Mouse (Mus musculus) ES-E14 (cell line): Measurements from ENCODE around the gene Smc5.

Source experiments
- CHD2 ChIP-seq: IDR thresholded peaks from 2 replicates; pipeline ENCODE4 v1.6.1; 2014; ENCODE audit warnings: mild to moderate bottlenecking, low read depth, low read length, inconsistent platforms
- MAFK ChIP-seq: IDR thresholded peaks from 2 replicates; pipeline ENCODE4 v1.6.1; 2014; ENCODE audit warnings: mild to moderate bottlenecking, low read depth, low read length, inconsistent platforms; ENCODE audit not compliant: insufficient read depth
- ZC3H11A ChIP-seq: IDR thresholded peaks from 2 replicates; pipeline ENCODE4 v1.6.1; 2012; ENCODE audit warnings: low read depth, mild to moderate bottlenecking, inconsistent platforms, low read length, borderline replicate concordance
- ZNF384 ChIP-seq: IDR thresholded peaks from 2 replicates; pipeline ENCODE4 v1.6.1; 2012; ENCODE audit warnings: low read depth, low read length, inconsistent platforms

DNA sequence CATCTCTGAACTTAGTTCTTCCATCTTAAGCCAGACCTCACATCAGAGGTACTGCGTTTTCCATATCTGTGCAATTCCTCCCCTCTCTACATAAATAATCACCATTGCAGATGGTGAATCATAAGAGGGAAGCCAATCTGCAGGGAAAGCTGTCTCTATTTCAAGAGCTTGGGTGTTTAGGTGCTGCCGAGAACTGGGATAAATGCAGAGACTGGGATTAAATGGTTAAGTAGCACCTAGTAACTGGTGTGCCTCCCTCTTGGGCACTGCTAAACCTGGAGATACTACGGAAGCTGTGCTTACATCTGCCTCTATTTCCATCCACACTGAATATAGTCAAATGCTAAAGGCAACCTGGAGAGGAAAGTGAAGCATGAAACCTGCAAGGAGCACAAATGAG is 26.3 kb upstream of the Smc5 start:
- TF ChIP-seq MAFK (no peak), CHD2 (no peak), ZNF384 (no peak), ZC3H11A (no peak)
